Mouse (Mus musculus) stomach, embryonic 14.5 days (tissue): ENCODE measurements around the gene Chchd10. TPM values are rescaled to one million over a fixed set of nuclear protein-coding genes. Genes with fewer than 3 reads are reported as not detected.

Experiments
- ATAC-seq: fragments of 200-750 bp; cut with Nextera tagmentation; 2 replicates; pipeline ENCODE4 v1.8.0; 2017; ENCODE audit warnings: low read depth, moderate TSS enrichment; ENCODE audit not compliant: insufficient number of reproducible peaks, insufficient read depth, low FRiP score
- H3K27ac ChIP-seq: fragments of 300-500 bp; sonication (generic); 2 replicates; pipeline ENCODE4 v1.5.1; 2014; ENCODE audit warnings: mild to moderate bottlenecking, low read length, moderate library complexity, mixed read lengths
- H3K27me3 ChIP-seq: fragments of 300-500 bp; sonication (generic); 2 replicates; pipeline ENCODE4 v1.6.1; 2014; ENCODE audit warnings: low read length, control low read depth, mixed read lengths; ENCODE audit not compliant: control insufficient read depth, insufficient read depth
- H3K36me3 ChIP-seq: fragments of 300-500 bp; sonication (generic); 2 replicates; pipeline ENCODE4 v1.6.1; 2014; ENCODE audit warnings: mild to moderate bottlenecking, control low read depth, low read length, moderate library complexity, mixed read lengths; ENCODE audit not compliant: control insufficient read depth, insufficient read depth
- H3K4me1 ChIP-seq: fragments of 300-500 bp; sonication (generic); 2 replicates; pipeline ENCODE4 v1.6.1; 2014; ENCODE audit warnings: low read length, control low read depth, mixed read lengths; ENCODE audit not compliant: control insufficient read depth, insufficient read depth
- H3K4me2 ChIP-seq: fragments of 300-500 bp; sonication (generic); replicated peaks from 2 replicates; pipeline ENCODE4 v1.6.1; 2014; ENCODE audit warnings: low read depth, low read length, control low read depth
- H3K4me3 ChIP-seq: fragments of 300-500 bp; sonication (generic); 2 replicates; pipeline ENCODE4 v1.5.1; 2014; ENCODE audit warnings: low read depth, low read length, control low read depth
- H3K9ac ChIP-seq: fragments of 300-500 bp; sonication (generic); replicated peaks from 2 replicates; pipeline ENCODE4 v1.6.1; 2014; ENCODE audit warnings: low read depth, mild to moderate bottlenecking, control low read depth, low read length, moderate library complexity, mixed read lengths
- H3K9me3 ChIP-seq: fragments of 300-500 bp; sonication (generic); 2 replicates; pipeline ENCODE4 v1.6.1; 2016; ENCODE audit warnings: low read depth, low read length, control low read depth; ENCODE audit not compliant: control insufficient read depth
- WGBS: fragments of 180-500 bp; shearing (Covaris S2); extraction: QIAGEN DNeasy Blood & Tissue Kit; methylation state at CpG from one replicate; pipeline ENCODE4 v1.1.7; 2014; 5-methylcytosine and 5-hydroxymethylcytosine counted together
- polyA plus RNA-seq: library from polyadenylated mRNA; unstranded; fragments of >200 nt; fragmentation: Nextera tagmentation; extraction: Ambion mirVana; gene quantifications from 2 replicates; pipeline ENCODE4 v1.2.1, GENCODE M21; 2014

Gene Chchd10
- polyA plus RNA-seq, 1 experiment from 2014 or later, result 47.6 TPM

GRCm38 (mm10) chr10:75950791-75951210 is 17.9 kb downstream of the Chchd10 start:
- Histone ChIP-seq H3K36me3 (no peaks in the 10 kb centered on the region), H3K27ac (no peak overlapping the region), H3K9me3 (no peaks in the 10 kb centered on the region), H3K4me1 (peaks cover 4% of the 10 kb centered on the region; the same call in 1 of the 2 replicates), H3K4me2 (peak overlapping the region; percentile 95), H3K27me3 (no peaks in the 10 kb centered on the region), H3K4me3 (peak overlapping the region; percentile 40), H3K9ac (peak overlapping the region; percentile 48; the same call in 1 of the 2 replicates)
- peak; percentile 75 for ATAC-seq
- WGBS, result 2% methylated on average over 23 of the region's 23 CpGs

GRCm38 (mm10) chr10:75951424-75952050 is 18.6 kb downstream of the Chchd10 start:
- Histone ChIP-seq H3K9me3 (no peaks in the 10 kb centered on the region), H3K4me1 (peaks cover 4% of the 10 kb centered on the region; the same call in 1 of the 2 replicates), H3K4me2 (peak overlapping the region; percentile 95), H3K27ac (no peak overlapping the region), H3K36me3 (no peaks in the 10 kb centered on the region), H3K9ac (peak overlapping the region; percentile 48; the same call in 1 of the 2 replicates), H3K4me3 (peak overlapping the region; percentile 40), H3K27me3 (no peaks in the 10 kb centered on the region)
- 4% methylated on average over 13 of the region's 13 CpGs for WGBS
- ATAC-seq, result no peak

DNA sequence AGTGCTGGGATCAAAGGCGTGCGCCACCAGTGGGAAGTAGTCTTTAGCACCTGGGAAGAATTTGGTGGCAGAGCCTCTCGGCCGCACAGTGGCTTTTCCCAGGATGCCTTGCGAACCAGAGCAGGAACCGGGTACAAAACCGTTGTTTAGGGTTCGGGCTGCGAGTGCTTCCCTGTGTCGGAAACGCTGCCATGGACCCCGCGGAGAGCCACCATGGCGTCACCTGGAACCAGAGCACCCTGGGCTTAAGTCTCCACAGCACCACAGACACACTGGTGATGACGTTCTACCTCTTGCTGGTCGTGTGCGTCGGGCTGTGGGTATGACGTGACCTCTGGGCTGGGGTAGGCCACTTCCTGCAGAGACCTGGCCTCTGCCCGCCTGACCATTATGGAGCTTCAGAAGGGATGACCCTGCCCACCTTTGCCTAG is 21.5 kb downstream of the Chchd10 start, which contains the start of gene Gm5134:
TSS of gene Gm5134 (plus strand) at position 134 of the 431 bp plus-strand sequence.
- H3K27me3 ChIP-seq, result no peaks in the 10 kb centered on the region
- no peak; the same call in 1 of the 2 replicates for ATAC-seq
- no peak within 1 kb of the TSS for H3K9ac ChIP-seq
- H3K9me3 ChIP-seq, result no peaks in the 10 kb centered on the region
- no peak within 1 kb of the TSS for H3K27ac ChIP-seq
- 32% methylated on average over 20 of the region's 20 CpGs for WGBS
- peak within 1 kb of the TSS; percentile 34 for H3K4me2 ChIP-seq
- no peaks in the 10 kb centered on the region for H3K36me3 ChIP-seq
- no peak within 1 kb of the TSS; the same call in 1 of the 2 replicates for H3K4me3 ChIP-seq
- peaks cover 4% of the 10 kb centered on the region; the same call in 1 of the 2 replicates for H3K4me1 ChIP-seq

- H3K36me3 ChIP-seq, result no peaks in the 10 kb centered on the region
- H3K4me1 ChIP-seq, result no peaks in the 10 kb centered on the region
- no peaks in the 10 kb centered on the region for H3K9me3 ChIP-seq
- no peak overlapping the region for H3K4me3 ChIP-seq
- H3K27me3 ChIP-seq, result no peaks in the 10 kb centered on the region
- H3K4me2 ChIP-seq, result no peak overlapping the region
- H3K27ac ChIP-seq, result no peak overlapping the region
- no peak for ATAC-seq
- 87% methylated on average over 10 of the region's 10 CpGs for WGBS
- H3K9ac ChIP-seq, result no peak overlapping the region
Measured at GRCm38 (mm10) chr10:75973846-75974245, 40.9 kb downstream of the Chchd10 start.

DNA sequence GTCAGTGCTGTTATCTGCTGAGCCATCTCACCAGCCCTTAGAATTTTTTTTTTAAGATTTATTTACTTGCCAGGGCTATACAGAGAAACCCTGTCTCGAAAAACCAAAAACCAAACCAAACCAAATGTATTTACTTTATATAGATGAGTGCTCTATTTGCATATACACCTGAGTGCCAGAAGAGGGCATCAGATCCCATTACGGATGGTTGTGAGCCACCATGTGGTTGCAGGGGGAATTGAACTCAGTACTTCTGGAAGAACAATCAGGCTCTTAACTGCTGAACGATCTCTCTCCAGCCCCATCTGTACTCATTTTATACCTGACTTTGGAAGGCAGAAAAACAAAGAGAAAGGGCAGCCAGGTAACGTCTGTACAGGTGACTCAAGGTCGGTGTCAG is 42.3 kb downstream of the Chchd10 start:
- Histone ChIP-seq H3K36me3 (no peaks in the 10 kb centered on the region), H3K27ac (no peak overlapping the region), H3K4me3 (no peak overlapping the region), H3K27me3 (no peaks in the 10 kb centered on the region), H3K9me3 (no peaks in the 10 kb centered on the region), H3K4me2 (no peak overlapping the region), H3K4me1 (no peaks in the 10 kb centered on the region), H3K9ac (no peak overlapping the region)
- 69% methylated on average over 5 of the region's 5 CpGs for WGBS
- ATAC-seq, result no peak

GRCm38 (mm10) chr10:75978119-75978834 is 45.3 kb downstream of the Chchd10 start:
- no peak overlapping the region for H3K27ac ChIP-seq
- WGBS, result 46% methylated on average over 10 of the region's 10 CpGs
- no peak for ATAC-seq
- no peaks in the 10 kb centered on the region for H3K4me1 ChIP-seq
- no peaks in the 10 kb centered on the region for H3K9me3 ChIP-seq
- no peak overlapping the region for H3K4me2 ChIP-seq
- no peak overlapping the region for H3K9ac ChIP-seq
- no peak overlapping the region for H3K4me3 ChIP-seq
- H3K36me3 ChIP-seq, result no peaks in the 10 kb centered on the region
- H3K27me3 ChIP-seq, result no peaks in the 10 kb centered on the region

GRCm38 (mm10) chr10:75978835-75979157 is 45.9 kb downstream of the Chchd10 start:
- Histone ChIP-seq H3K9me3 (no peaks in the 10 kb centered on the region), H3K27ac (no peak overlapping the region), H3K4me3 (no peak overlapping the region), H3K27me3 (no peaks in the 10 kb centered on the region), H3K4me2 (no peak overlapping the region), H3K36me3 (no peaks in the 10 kb centered on the region), H3K4me1 (no peaks in the 10 kb centered on the region), H3K9ac (no peak overlapping the region)
- 80% methylated on average over 5 of the region's 5 CpGs for WGBS
- ATAC-seq, result no peak

DNA sequence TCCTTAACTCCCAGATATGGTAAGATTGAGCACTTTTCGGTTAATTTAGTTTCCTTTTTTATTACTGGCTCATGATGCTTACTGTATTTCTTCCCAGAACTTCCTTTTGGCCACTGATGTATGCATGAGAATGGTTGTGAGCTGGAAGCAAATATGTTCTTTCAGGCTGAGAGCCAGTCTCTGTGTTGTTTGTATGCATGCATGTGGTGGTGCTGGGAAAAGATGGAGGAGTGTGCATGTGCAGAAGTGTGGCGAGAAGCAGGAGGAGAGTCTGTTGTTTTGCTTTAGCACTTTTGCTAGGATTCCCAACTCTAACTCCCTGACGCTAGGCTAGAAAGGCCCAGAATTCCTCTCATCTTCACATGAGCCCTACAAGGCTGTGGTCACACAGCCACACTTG is 46.5 kb downstream of the Chchd10 start:
- Histone ChIP-seq H3K4me2 (no peak overlapping the region), H3K9me3 (no peaks in the 10 kb centered on the region), H3K27me3 (no peaks in the 10 kb centered on the region), H3K36me3 (no peaks in the 10 kb centered on the region), H3K9ac (no peak overlapping the region), H3K4me3 (no peak overlapping the region), H3K4me1 (no peaks in the 10 kb centered on the region), H3K27ac (no peak overlapping the region)
- ATAC-seq, result no peak
- WGBS, result 93% methylated on average over 3 of the region's 3 CpGs
